Mouse (Mus musculus) midbrain, embryonic 14.5 days (tissue): Measurements from ENCODE around the gene Faap100. TPM values are rescaled to one million over a fixed set of nuclear protein-coding genes. Genes with fewer than 3 reads are reported as not detected.
"Not testable (repeated sequence)": the region's sequence is repeated elsewhere in the genome, so short reads cannot be mapped to it uniquely, and the experiment has no call there.

Experiments
- ATAC-seq: fragments of 200-750 bp; cut with Nextera tagmentation; 2 replicates; pipeline ENCODE4 v1.8.0; 2017; ENCODE audit warnings: moderate number of reproducible peaks, moderate library complexity; ENCODE audit not compliant: low FRiP score, low TSS enrichment
- DNase-seq: peaks from one replicate; pipeline ENCODE4 v3.0.0-alpha.2; 2015
- H3K27ac ChIP-seq: fragments of 300-500 bp; sonication (generic); replicated peaks from 2 replicates; pipeline ENCODE4 v1.5.1; 2014; ENCODE audit warnings: mild to moderate bottlenecking, low read depth, low read length, moderate library complexity
- H3K27me3 ChIP-seq: fragments of 300-500 bp; sonication (generic); 2 replicates; pipeline ENCODE4 v1.6.1; 2014; ENCODE audit warnings: low read length, control low read depth, mixed read lengths; ENCODE audit not compliant: control insufficient read depth, insufficient read depth
- H3K36me3 ChIP-seq: fragments of 300-500 bp; sonication (generic); 2 replicates; pipeline ENCODE4 v1.6.1; 2014; ENCODE audit warnings: low read length, control low read depth; ENCODE audit not compliant: control insufficient read depth, insufficient read depth
- H3K4me1 ChIP-seq: fragments of 300-500 bp; sonication (generic); 2 replicates; pipeline ENCODE4 v1.6.1; 2014; ENCODE audit warnings: mild to moderate bottlenecking, antibody characterized with exemption, low read length, control low read depth; ENCODE audit not compliant: control insufficient read depth, insufficient read depth
- H3K4me2 ChIP-seq: fragments of 300-500 bp; sonication (generic); 2 replicates; pipeline ENCODE4 v1.6.1; 2014; ENCODE audit warnings: mild to moderate bottlenecking, low read length, moderate library complexity
- H3K4me3 ChIP-seq: fragments of 300-500 bp; sonication (generic); replicated peaks from 2 replicates; pipeline ENCODE4 v1.5.1; 2014; ENCODE audit warnings: low read depth, low read length
- H3K9ac ChIP-seq: fragments of 300-500 bp; sonication (generic); replicated peaks from 2 replicates; pipeline ENCODE4 v1.6.1; 2014; ENCODE audit warnings: mild to moderate bottlenecking, low read length, moderate library complexity
- H3K9me3 ChIP-seq: fragments of 300-500 bp; sonication (generic); 2 replicates; pipeline ENCODE4 v1.6.1; 2016; ENCODE audit warnings: low read length, control low read depth, mixed read lengths; ENCODE audit not compliant: control insufficient read depth
- WGBS: fragments of 180-500 bp; shearing (Covaris S2); extraction: QIAGEN DNeasy Blood & Tissue Kit; methylation state at CpG from one replicate; pipeline ENCODE4 v1.1.7; 2014; 5-methylcytosine and 5-hydroxymethylcytosine counted together
- polyA plus RNA-seq: library from polyadenylated mRNA; unstranded; fragments of >200 nt; fragmentation: Nextera tagmentation; extraction: Ambion mirVana; gene quantifications from 2 replicates; pipeline ENCODE4 v1.2.1, GENCODE M21; 2014

Gene Faap100
- polyA plus RNA-seq = 95.9 and 114 TPM in 2 replicates

DNA sequence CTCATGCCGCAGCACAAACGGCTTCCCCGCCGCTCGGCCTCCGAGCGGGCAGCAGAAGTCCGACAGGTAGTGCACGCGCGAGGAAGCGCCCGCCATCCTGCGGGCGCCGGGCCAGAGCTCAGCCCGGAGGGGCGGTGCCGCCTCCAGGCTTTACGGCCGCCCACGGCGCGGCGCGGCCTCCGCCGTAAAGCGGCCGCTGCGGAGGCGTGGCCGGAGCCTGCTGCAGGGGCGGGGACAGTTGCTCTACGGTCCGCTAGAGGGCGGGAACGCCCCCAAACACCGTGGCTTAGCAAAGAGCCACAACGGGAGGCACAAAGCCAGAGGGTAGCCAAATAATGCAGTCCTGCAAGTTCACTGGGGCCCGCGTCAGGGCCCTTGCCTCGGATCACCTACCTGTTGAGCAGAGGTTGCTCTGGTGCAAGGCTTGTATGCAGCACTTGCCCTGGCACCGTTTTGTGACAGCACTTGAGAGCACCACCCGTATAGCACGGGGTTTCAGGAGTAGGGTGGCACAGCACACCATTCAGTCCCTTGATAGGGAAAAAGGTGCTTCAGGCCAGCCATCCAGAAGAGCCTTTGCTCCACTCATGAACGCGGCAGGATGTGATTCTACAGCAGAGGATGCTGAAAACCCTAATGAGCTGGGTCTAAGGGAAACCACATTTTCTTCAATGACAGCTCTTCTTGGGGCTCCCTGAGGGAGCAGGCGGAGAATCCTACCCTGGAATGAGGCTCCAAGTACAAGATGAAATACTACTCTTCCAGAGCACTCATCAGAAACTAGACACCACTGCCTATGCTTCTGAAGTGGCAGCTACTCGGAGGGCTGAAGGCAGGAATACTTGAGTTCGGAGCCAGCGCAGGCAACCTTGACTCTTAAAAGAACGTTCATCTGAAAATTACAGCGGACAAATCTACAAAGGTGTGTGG is at the start of gene Faap100:
Gene Faap100 (minus strand): TSS at position 154 of the 930 bp plus-strand sequence.
- H3K36me3 ChIP-seq = peaks cover 75% of the 10 kb centered on the region

DNA sequence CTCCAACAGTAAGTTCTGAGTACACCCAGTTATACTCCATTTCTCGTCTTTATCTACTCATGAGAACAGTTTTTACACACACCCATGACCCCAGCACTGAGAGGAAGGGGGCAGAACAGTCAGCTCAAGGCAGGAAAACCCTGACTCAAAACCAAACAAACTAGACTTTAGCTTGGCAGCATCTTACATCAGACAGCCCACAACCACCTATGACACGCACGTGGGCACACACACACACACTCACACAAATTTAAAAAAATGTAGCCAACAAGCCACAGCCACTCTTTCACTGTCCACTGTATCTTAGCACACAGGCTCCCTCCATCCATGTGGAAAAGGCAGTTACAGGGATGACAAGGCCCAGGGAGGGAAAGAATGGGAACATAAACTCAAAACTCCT is 48.2 kb upstream of the Faap100 start:
- H3K36me3 ChIP-seq = peaks cover 83% of the 10 kb centered on the region
- ATAC-seq (no peak), DNase-seq (no peak)
- 98% methylated on average over 3 of the region's 3 CpGs for WGBS
- no peaks in the 10 kb centered on the region for H3K9me3 ChIP-seq
- no peak overlapping the region for H3K4me2 ChIP-seq
- H3K27me3 ChIP-seq = no peaks in the 10 kb centered on the region
- H3K27ac ChIP-seq = no peak overlapping the region
- H3K4me1 ChIP-seq = no peaks in the 10 kb centered on the region
- H3K9ac ChIP-seq = no peak overlapping the region
- no peak overlapping the region for H3K4me3 ChIP-seq

More for the DNA sequence above, at the start of gene Faap100:
- Histone ChIP-seq H3K4me1 (peaks cover 16% of the 10 kb centered on the region), H3K27me3 (no peaks in the 10 kb centered on the region), H3K9me3 (no peaks in the 10 kb centered on the region), H3K9ac (peak within 1 kb of the TSS; percentile 85), H3K27ac (peak within 1 kb of the TSS; percentile 79), H3K4me3 (peak within 1 kb of the TSS; percentile 82), H3K4me2 (peak within 1 kb of the TSS; percentile 86)
- 10% methylated on average over 53 of the region's 54 CpGs for WGBS
- ATAC-seq (peak; percentile 87), DNase-seq (peak; percentile 96)

DNA sequence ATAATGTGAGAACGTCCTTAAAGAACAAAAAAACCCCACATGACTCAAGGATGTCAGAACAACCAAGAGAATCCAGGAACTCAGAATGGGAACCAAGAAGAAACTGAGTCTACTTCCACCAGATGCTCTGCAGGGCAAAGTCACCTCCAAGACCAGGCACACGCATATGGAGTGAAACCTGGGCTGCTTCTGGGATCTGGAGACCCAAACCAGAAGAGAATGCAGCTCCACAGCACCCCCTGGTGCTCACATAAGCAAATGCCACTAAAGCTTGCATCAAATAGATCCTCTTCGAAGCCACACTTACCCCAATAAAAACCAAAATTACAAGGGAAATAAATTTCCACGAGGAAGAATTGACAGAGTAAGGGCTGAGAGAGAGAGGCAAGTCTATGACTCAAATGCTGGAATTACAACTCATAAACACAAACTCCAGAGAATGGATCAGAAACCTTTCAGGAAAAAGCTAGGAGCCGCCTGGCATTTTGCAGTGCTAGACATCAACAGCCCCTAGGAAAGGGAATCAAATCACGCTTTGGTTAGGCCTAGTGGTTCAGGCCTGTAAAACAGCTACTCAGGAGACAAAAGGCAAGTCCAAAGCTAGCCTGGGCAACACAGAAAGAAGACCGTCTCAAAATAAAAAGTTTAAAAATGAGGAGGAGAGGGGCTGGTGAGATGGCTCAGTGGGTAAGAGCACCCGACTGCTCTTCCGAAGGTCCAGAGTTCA is 45.2 kb upstream of the Faap100 start:
- Histone ChIP-seq H3K4me2 (no peak overlapping the region), H3K27ac (no peak overlapping the region), H3K27me3 (no peaks in the 10 kb centered on the region), H3K9ac (no peak overlapping the region), H3K9me3 (no peaks in the 10 kb centered on the region), H3K4me1 (no peaks in the 10 kb centered on the region), H3K36me3 (peaks cover 88% of the 10 kb centered on the region), H3K4me3 (no peak overlapping the region)
- no peak for ATAC-seq
- peak; percentile 86 for DNase-seq
- 70% methylated on average over 9 of the region's 9 CpGs for WGBS

DNA sequence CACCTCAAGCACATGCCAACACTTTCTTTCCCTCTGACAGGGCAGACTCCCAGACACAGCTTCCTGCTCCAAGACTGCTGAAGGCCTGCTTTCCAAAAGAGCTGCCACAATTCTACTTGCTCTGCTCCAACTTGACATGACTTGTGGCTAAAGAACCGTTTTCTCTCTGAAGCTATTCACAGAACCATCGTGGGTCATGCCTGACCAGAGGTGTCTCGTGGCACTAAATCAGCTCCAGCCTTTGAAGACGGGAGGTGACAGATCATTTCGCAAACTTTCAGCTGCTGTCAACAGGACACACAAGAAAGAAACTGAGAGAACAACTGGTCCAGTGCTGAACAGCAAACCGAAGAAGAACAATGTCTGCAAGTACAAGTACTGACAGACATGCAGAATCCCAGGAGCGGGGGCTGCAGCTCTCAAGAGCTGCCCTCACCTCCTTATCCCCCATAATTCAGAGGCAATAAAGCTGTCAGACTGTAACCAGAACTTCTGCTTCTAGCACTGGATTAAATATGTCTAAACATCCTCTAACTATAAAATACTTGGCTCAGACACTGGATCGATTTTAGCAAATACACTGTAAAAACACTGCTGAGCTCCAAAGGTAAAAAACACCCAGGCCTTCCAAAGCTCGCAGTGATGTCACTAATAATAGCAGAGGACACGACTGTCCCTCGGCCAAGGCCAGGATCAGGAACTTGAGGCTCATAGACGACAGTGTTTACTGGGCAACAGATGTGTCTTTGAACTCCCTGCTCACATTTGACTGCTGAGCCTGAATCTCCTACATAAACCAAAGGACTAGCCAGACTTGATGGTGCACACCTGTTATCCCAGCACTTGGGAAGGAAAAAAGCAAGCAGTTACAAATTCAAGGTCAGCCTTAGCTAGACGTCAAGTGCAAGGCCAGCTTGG is 44.3 kb upstream of the Faap100 start:
- Histone ChIP-seq H3K27me3 (no peaks in the 10 kb centered on the region), H3K9me3 (no peaks in the 10 kb centered on the region), H3K4me2 (no peak overlapping the region), H3K4me1 (no peaks in the 10 kb centered on the region), H3K4me3 (no peak overlapping the region), H3K27ac (no peak overlapping the region), H3K9ac (no peak overlapping the region), H3K36me3 (peaks cover 88% of the 10 kb centered on the region)
- ATAC-seq (no peak), DNase-seq (no peak)
- 93% methylated on average over 13 of the region's 13 CpGs for WGBS

DNA sequence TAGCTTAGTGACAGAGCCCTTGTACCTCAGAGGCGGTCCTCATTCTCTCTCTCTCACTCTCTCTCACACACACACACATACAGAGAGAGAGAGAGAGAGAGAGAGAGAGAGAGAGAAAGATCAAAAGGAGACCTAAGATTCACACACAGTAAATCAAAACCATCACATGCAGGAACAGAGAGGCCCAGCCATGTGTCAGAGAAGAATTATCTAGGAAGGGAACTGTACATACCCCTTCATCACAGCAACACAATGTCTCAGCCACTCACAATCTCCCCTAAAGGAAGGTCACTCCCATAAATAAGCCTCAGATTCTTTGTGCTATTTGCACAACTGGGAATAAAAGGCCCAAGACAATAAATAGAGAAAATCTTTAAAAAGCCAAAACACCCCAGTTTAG is 40.0 kb upstream of the Faap100 start:
- peaks cover 90% of the 10 kb centered on the region for H3K36me3 ChIP-seq
- no peak for ATAC-seq

DNA sequence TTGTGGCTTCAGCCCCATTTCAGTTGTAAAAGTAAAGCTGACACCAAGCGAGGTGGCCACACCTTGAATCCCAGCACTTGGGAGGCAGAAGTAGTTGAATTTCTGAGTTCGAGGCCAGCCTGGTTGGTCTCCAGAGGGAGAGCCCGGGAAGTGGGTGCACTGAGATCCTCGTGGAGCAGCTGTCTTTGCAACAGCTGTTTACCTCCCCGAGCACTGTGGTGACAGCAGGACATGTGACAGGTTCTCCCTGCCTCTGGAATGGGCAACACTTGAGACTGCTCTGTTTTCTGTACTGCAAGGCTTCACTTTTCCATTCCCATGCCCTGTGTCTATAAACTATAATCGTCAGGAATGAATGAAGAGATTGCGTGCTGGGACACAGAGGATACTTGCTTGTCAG is 39.3 kb upstream of the Faap100 start:
- no peaks in the 10 kb centered on the region for H3K27me3 ChIP-seq
- no peak overlapping the region for H3K27ac ChIP-seq
- DNase-seq = no peak
- H3K36me3 ChIP-seq = peaks cover 92% of the 10 kb centered on the region
- no peak overlapping the region for H3K4me2 ChIP-seq
- H3K4me1 ChIP-seq = no peaks in the 10 kb centered on the region
- H3K4me3 ChIP-seq = no peak overlapping the region
- no peak for ATAC-seq
- 93% methylated on average over 7 of the region's 7 CpGs for WGBS
- H3K9me3 ChIP-seq = no peaks in the 10 kb centered on the region
- H3K9ac ChIP-seq = no peak overlapping the region

More for the DNA sequence above, 40.0 kb upstream of the Faap100 start:
- Histone ChIP-seq H3K4me3 (no peak overlapping the region), H3K27me3 (no peaks in the 10 kb centered on the region), H3K4me1 (no peaks in the 10 kb centered on the region), H3K27ac (no peak overlapping the region), H3K4me2 (no peak overlapping the region), H3K9ac (no peak overlapping the region), H3K9me3 (no peaks in the 10 kb centered on the region)
- no peak for DNase-seq
- 100% methylated on average over 1 of the region's 1 CpGs for WGBS

DNA sequence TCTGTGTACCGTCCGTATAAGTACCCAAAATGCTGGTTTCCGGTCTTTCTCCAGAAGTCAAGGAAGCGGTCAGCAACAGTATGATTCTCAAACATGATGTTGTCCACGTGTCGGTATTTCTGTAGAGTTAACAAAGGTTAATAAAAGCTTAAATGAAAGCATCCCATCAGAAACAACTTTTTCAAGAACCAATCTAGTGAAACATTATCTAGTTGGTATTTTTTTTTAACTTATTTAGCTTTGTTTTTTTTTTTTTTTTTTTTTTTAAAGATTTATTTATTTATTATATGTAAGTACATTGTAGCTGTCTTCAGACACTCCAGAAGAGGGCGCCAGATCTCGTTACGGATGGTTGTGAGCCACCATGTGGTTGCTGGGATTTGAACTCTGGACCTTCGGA is 35.1 kb upstream of the Faap100 start:
- H3K36me3 ChIP-seq = peaks cover 94% of the 10 kb centered on the region

DNA sequence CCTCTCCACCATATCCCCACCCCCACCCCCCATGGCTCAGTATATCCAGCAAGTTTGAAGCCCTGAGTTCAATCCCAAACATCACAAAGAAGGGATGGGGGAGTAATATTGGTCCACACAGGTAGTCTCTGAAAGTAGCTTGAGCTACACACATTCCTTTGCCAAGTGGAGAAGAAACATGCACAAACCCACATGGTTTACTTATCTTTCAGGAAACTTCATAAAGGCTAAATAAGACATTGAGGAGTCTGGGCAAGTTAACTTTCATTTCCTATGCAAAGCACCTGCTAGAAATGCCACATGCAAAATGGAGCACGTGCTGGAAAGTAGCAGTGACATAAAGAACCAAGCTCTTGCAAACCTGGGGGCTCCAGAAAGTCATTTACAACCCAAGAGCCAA is 27.9 kb upstream of the Faap100 start:
- DNase-seq (no peak), ATAC-seq (no peak)
- Histone ChIP-seq H3K4me2 (no peak overlapping the region), H3K27me3 (no peaks in the 10 kb centered on the region), H3K9ac (no peak overlapping the region), H3K9me3 (no peaks in the 10 kb centered on the region), H3K4me3 (no peak overlapping the region), H3K4me1 (no peaks in the 10 kb centered on the region), H3K27ac (no peak overlapping the region), H3K36me3 (peaks cover 94% of the 10 kb centered on the region)
- 96% methylated on average over 1 of the region's 1 CpGs for WGBS

More for the DNA sequence above, 35.1 kb upstream of the Faap100 start:
- H3K9ac ChIP-seq, H3K4me2 ChIP-seq, H3K27me3 ChIP-seq, H3K4me1 ChIP-seq, ATAC-seq, H3K27ac ChIP-seq, H3K9me3 ChIP-seq, H3K4me3 ChIP-seq, DNase-seq: not testable (repeated sequence)
- 97% methylated on average over 7 of the region's 10 CpGs for WGBS
